Mouse (Mus musculus): ENCODE measurements around the gene Rasal2. TPM values are rescaled to one million over a fixed set of nuclear protein-coding genes. Genes with fewer than 3 reads are reported as not detected.

Rasal2 gene
- polyA plus RNA-seq, 2 experiments from 2014 or later: not detected

GRCm38 (mm10) chr1:157128219-157128618, 284.2 kb downstream of the Rasal2 start:
- no peak for ATAC-seq

DNA sequence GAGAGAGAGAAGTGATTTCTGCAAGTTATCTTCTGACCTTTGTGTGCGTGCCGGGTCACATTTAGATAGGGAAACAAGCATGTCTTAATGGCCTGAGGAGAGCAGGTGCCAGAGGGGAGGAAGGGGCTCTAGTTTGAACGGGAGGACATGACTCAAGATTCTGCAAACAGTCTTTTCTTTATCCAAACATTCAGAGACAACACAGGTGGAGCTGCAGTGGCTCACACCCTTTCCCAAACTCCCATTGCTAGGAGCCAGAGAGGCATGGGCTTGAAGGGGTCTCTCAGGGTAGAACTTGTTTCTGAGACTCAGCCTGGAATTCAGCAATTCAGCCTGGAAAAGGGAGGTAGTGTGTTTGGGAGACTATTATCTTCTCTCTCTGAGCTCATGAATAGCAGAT, 288.6 kb downstream of the Rasal2 start:
- ATAC-seq: no peak

DNA sequence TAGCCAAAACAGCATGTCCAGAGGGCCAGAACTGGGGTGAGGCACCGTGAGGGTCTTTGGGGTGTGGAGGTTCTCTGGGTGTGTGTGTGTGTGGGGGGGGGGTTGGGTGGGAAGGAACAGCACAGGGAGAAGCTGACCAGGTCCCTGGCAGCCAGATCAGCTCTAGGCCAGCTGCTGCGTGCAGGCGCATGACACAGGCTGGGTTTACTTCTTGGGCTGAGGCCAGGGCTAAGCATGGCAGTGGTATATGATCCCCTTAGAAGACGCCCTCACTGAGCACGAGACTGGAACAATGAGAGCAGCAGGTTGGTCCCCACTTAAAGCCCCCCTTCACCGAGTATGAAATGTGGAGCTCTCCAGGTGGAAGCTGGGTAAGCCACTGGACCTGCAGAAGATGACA, 293.2 kb downstream of the Rasal2 start:
- ATAC-seq: no peak

DNA sequence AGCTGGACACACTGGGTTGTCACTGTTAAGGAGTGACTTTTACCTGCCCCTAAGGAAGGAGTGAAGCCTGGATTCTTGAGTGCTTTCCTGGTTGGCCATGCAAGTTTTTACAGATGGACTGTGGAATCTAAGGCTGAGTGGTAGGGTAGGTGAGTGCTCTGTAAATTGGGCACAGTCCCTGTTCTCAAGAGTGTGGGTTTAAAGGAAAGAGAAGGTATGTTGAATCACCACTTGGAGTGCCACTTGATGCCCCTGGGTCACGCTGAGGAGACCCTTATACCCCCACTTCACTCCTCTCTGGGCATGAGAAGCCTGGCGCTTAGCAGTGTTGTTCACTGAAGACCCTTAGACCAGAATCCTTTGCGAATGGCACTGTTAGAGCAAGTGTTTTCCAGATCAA, 295.0 kb downstream of the Rasal2 start:
- no peak for ATAC-seq

DNA sequence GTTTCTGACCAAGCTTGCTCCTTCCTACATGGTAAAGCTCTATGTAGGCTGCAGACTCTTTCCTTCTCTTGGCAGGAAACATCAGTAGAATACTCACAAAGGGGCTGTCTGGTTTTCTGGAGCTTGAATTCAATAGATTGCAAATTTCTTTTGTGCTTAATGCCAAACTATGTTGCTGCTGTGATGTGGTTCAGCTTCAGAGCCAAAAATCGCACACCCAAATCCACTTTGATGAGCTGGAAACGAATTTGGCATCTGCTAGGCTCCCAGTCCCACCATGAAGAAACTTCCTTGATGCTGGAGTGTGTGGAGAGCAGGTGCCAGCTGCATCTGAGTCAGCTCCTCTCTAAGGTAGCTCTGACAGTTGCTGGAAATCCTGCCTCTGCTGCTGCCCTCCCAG, 297.9 kb downstream of the Rasal2 start:
- no peak for ATAC-seq

- peak; percentile 66 for ATAC-seq
Observed at GRCm38 (mm10) chr1:157110287-157110835, 302.0 kb downstream of the Rasal2 start.

GRCm38 (mm10) chr1:157108580-157108979, 303.8 kb downstream of the Rasal2 start, which contains the start of gene Tex35:
Gene Tex35 (minus strand): TSS chr1:157108680.
- no peak for ATAC-seq

DNA sequence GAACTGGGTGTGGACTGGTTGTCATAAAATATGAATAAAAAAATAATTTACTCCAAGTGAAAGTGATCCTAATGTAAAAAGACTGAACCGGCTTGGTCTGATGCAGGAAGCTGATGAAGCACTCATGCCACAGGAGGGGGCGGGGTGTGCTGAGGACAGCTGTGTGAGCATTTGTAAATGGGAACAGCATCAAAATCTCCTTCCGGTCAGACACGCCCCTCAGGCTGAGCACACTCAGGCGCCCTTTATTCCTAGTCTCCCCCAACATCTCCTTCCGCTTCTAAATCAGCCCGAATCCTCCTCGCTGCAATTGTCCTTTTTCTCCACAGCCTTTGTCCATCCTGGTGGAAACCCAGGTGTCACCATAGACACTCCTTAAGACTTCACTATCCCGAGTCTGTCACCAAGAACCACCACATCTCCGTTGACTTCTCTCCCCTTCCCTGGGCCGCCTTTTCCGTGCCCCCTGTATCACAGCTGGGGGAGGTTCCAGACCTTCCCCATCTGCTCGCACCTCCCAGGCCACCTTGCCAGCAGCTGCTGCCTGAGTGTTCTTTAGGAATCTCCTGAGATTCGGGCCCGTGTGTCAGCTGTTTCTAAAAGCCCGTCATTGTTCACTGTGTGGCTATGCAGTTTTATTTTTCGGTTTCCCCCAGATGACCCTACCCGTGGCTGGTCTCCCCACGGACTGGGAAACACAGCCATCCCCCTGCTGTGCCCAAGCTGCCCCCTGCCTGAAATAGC, 311.1 kb downstream of the Rasal2 start:
- ATAC-seq: peak; percentile 77

DNA sequence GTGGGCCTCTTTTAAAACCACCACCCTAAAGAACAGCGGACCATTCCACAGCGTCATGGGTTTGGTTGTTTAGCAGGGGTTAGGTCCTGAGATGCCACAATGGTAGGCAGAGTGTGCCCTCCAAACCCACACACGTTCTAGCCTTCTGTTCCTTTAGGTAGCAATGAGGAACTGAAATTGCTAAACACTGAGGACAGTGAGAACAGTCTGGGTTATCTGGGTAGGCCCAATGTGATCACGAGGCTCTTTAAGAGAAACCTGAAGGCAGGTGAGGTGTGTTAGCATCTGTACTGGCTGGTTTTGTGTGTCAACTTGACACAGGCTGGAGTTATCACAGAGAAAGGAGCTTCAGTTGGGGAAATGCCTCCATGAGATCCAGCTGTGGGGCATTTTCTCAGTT, 316.9 kb downstream of the Rasal2 start:
- ATAC-seq: no peak

- ATAC-seq: no peak
Observed at GRCm38 (mm10) chr1:157092622-157093021, 319.8 kb downstream of the Rasal2 start.

DNA sequence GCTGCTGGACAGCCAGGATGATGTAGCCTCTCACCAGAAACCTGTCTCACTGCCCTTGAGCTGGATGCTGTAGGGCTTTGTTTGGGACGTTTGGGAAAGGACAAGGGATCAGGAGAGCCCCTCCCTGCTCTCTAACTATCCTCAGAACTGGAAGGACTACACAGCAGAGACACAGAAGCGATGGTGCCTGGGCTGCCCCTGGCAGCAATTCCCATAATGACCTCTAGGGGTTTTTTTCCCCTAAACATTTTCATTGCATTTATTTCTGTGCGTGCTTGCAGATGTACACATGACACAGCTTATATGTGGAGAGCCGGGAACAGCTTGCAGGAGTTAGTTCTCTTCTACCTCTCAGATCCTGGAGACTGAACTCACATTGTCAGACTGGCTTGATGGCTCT, 320.3 kb downstream of the Rasal2 start:
- ATAC-seq: no peak

GRCm38 (mm10) chr1:157090835-157091234, 321.6 kb downstream of the Rasal2 start:
- ATAC-seq: no peak

DNA sequence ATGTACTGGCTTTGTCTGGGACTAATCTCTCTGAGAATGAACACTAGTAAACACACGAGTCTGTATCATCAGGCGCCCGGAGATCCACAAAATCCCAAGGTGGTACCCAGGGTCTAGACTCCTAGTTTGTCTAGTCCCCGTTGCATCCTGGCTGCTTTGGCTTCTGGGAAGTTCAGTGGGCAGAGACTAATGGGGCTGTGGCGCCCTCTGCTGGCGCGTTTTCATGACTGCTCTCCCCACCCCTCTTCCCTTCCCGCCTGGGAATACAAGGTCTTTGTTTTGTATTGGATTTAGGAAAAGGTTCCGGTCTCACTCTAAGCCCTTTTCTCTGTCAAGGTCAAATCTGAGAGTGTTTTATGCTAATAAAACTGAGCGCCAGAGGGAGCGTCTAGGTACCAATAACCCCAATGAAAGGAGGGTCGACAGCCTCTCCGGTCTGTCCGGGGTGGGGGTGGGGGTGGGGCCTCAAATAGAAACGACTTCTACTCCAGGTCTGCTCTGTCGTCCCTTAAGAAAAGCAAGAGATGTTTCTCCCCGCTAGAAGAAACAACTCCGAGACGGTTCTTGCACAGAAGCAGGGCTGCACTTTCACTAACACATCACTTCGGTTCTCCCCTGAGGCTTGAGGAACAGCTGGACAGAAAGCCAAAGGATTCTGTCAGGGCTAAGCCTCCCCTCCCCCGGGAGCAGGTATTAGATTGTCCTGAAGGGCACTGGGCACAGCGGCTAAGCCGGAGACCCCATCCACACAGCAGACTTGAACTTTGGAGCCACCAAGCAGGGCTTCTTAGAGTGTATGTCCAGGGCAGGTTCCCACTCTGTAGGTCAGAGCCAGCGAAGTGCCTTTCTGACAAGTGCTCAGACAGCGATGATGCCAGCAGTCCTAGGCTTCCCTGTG, 326.0 kb downstream of the Rasal2 start:
- peak; percentile 49 for ATAC-seq

Other genes with a start within 250 kb of the Rasal2 start
- 10 to 100 TPM in 1 of 2 experiments, 1 to 10 TPM in 1; 6.9 to 10.1 TPM for gene Cryzl2, start 46.0 kb upstream of the Rasal2 start, polyA plus RNA-seq (2017; shearing (Covaris generic))
- 1 to 10 TPM; 1.2 to 1.6 TPM for gene Sec16b, start 94.1 kb upstream of the Rasal2 start, polyA plus RNA-seq (2017; shearing (Covaris generic))

All from CD4-positive, CD25-positive, alpha-beta regulatory T cell, adult 4 months (primary cell).